Mouse (Mus musculus) activated CD4-positive, CD25-positive, alpha-beta regulatory T cell, adult 4 months (primary cell): ENCODE results near the gene Cyfip1. TPM values are rescaled to one million over a fixed set of nuclear protein-coding genes. Genes with fewer than 3 reads are reported as not detected.

ENCODE experiments used
- ATAC-seq: one replicate; pipeline ENCODE4 v1.8.0; 2017
- polyA plus RNA-seq, 2 experiments: library from polyadenylated mRNA; unstranded; fragments of 100-300 nt; shearing (Covaris generic); gene quantifications; one replicate each; pipeline ENCODE4 v1.2.1; 2017

Cyfip1 gene
- polyA plus RNA-seq, 2 experiments from 2014 or later = 67.1 to 75.8 TPM

DNA sequence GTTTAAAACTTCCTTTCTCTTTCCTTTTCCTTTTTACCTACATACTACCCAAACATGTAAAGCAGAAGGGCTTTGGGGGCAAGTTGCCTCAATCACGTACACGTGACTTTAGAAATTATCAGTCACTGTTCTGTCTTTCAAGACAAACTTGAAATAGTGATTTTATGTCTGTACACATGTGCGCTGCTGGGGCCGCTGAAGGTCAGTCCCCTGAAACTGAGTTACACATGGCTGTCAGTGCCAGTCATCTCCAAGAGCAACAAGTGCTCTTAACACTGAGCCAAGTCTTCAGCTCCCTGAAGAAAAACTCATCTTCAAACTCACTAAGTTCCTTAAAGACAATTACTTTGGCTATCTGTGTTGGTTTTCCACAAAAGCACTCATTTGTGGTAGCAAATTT lies 116.4 kb downstream of the Cyfip1 start:
- ATAC-seq = no peak

DNA sequence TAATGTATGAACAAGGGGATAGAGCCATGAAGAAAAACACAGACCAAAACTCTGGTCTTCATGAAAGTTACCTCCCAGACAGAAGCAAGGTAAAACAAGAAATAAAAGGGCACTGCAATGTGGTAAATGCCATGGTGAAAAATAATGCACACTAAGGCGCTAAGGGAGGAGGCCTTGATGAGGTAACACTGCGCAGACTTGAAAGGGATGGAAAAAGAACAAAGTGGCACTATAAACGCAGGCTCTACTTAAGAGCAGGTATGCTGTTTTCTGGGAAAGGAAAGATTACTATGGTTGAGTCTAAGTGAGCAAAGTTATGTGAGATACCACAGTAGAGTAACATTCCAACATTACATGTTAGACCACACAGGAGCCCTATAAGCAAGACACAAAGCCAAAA lies 118.3 kb downstream of the Cyfip1 start:
- no peak for ATAC-seq

DNA sequence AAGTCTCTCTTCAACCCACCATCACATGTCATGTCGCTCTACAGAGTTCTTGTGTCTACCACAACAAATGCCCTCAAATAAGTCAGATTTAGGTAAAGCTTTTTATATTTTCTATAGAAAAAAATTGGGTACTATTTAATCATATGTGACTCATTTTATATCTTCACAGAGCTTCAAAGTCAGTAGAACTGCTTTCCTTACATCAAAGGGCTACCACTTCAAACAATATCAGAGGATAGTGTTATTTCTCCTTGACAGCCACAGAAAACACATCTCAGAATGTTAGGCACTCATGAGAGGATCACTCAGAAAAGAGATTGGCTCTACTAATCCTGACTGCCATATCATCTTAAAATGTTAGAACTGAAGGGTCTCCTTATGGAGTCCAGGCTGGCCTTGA lies 119.0 kb downstream of the Cyfip1 start:
- no peak for ATAC-seq

DNA sequence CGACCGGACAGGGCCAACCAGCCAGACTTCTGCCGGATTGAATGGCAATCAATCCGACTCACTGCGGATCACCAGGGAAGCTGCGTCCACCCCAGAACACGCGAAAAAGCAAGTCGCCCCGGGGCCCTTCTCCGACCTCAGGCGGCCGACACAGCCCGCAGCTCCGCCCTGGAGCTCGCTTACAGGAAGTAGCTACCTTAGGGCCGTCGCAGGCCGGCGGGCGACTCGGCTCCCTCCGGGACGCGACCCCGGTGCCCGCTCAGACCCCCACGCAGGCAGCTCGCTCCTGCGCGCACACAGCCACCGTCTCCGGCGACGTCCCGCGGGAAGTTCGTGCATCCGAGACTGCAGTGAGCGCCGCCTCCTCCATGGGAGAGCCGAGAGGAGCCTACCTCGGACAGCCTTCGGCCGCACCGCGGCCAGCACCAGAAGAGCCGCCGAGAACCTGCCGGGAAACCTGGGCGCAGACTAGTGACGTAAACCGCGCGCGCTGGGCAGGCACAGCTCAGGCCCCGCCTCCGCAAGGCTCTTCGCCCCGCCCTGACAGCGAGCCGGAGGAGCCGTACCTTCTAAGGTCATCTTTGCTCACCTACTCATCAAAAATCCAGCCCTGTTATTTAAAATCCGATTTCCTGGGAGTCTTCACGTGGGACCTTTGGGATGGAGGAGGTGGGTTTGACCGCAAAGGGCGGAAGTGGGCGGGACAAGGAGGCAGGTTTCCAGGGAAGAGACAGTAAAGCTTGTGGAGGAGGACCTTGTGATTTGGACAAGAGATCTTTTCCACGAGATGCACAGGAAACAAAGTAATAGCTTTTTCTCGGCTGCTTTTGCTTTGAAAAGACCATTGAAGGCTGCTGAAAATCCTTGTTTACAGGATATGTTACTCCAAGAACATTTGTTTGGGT lies 120.7 kb downstream of the Cyfip1 start, which contains the start of gene Nipa2:
Nipa2 (minus strand) TSS at position 473 of the 905 bp plus-strand sequence.
- peak; percentile 88 for ATAC-seq

DNA sequence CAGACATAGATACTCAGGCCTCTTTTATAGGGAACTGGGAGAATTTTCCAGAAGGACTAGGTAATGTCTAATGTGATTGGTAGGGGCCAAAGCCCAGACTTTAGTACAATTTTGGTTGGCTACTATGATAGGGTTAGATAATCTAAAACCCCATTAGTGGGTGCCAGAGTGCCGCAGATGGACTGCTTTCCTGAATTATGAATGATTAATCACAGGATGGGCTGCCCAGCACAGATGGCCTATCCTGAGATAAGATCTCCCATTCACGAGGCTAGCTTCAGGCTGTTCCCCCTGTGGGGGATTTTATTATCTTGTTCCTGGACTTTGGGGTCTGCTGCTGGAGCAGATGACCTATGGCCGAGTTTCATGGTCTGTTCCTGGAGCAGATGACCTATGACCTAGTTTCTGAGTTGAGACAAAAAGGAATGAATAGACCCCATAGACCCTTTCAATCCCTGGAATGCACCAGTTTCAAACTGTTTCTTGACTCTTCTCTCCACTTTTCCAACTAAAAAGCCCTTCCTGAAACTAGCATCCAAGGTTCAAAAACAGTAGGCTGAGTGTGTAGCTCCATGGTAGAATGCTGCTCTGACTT lies 125.4 kb downstream of the Cyfip1 start:
- ATAC-seq = no peak

DNA sequence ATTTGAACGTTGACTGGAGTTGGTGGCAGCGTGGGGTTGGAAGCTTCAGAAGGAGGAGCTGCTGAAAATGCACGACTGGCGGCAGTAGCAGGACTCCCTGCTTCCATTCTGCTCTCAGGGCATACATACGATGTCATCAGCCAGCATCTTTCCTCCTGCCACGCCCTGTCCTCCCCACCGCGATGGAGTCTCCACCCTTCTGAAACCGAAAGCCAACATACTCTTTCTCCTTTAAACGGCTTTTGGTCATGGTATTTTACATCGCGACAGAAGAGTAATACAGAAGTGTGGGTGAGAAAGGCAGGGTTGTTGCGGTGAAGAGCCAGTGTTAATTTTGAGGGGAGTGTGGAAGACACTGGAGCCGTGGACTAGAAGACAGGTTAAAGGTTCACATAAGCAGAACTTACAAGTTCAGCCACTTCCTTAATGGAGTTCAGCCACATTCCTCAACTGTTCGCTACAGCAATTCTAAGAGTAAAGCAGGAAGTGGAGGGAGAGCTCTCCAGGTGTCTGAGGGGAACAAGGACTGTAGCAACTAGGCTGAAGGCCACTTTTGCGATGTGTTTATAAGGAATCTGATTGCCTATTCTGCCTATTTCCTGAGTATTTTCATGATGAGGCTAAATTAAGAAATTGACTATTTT lies 126.8 kb downstream of the Cyfip1 start:
- peak; percentile 96 for ATAC-seq

DNA sequence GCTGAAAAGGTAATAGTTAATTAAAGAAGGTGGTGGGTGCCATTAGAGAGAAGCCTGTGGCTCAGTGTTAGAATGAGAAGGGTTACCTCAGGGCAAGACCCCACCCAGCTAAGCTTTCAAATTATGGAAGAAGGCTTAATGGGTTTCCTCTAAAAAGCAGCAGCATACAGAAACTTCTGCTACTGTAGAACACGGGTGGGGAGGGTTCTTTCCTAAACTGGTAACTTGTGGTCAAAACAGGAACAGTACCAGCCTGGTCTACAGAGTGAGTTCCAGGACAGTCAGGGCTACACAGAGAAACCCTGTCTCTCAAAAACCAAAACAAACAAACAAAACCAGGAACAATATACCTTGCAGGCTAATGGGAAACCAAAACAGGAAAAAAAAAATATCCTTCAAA lies 127.9 kb downstream of the Cyfip1 start:
- ATAC-seq = no peak

DNA sequence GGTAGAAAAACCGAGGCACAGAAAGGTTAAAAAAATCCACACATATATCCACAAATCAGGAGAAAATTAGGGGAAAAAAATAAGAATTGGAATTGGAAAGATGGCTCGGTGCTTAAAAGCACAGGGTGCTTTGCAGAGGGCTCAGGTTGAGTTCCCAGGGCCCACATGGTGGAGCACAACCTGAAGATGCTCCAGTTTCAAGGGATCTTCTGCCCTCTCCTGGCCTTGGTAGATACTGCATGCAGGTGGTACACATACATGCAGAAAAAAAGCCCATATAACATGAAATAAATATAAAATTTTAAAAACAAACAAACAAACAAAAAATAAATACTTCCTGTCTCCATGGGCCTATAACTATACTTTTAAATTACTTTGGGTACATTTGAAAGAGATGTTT lies 132.9 kb downstream of the Cyfip1 start:
- ATAC-seq = no peak

DNA sequence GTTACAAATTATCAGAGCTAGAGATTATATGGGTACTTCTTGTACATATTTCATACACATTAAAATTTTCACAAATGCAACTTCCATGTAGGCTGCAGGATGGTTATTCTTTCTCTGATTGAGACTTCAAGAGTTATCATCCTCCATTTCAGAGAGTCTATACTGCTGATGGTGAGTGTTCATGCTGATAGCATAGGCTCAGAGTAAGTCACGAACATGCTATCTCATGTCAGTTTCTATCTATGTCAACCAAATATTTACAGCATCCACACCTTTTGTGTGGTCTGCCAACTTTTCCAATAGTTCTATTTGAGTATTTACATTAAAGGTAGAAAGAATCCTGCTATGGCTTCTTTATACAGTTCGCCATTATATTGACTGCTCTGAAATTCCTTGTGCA lies 140.0 kb downstream of the Cyfip1 start:
- ATAC-seq = no peak

Other genes starting within 250 kb of the Cyfip1 start
- gene Siglech, start 73.6 kb upstream of the Cyfip1 start, polyA plus RNA-seq = not detected
- gene Tubgcp5, start 47.6 kb upstream of the Cyfip1 start, polyA plus RNA-seq = 10 to 100 TPM; 29.8 to 35.9 TPM
- 10 to 100 TPM; 21.6 to 21.8 TPM for gene Nipa2, start 120.7 kb downstream of the Cyfip1 start, polyA plus RNA-seq
- gene Nipa1, start 178.2 kb downstream of the Cyfip1 start, polyA plus RNA-seq = under 1 TPM in 1 of 2 experiments, not detected in 1; 0.54 TPM
- gene Herc2, start 208.5 kb downstream of the Cyfip1 start, polyA plus RNA-seq = 10 to 100 TPM; 19.4 to 25.6 TPM